Mouse (Mus musculus) G1E-ER4 (cell line): ENCODE measurements around the gene Iyd. TPM values are rescaled to one million over a fixed set of nuclear protein-coding genes. Genes with fewer than 3 reads are reported as not detected.

Experiments
- GATA1 ChIP-seq: IDR thresholded peaks from one replicate; pipeline ENCODE4 v1.8.0; 2012; ENCODE audit warnings: low read length, inconsistent platforms
- polyA plus RNA-seq: library from polyadenylated mRNA; stranded (reverse); fragments of >175 nt; gene quantifications from 2 replicates; pipeline ENCODE4 v1.2.3, GENCODE M21; 2012

Iyd gene
- polyA plus RNA-seq, 1 experiment: not detected

- no peak for TF ChIP-seq GATA1
Observed at GRCm38 (mm10) chr10:3597760-3598159, 57.7 kb downstream of the Iyd start.

Other genes with a start within 250 kb of the Iyd start
- not detected in 2 replicates for gene Ppp1r14c, start 174.2 kb upstream of the Iyd start, polyA plus RNA-seq
- gene Plekhg1, start 200.1 kb downstream of the Iyd start, polyA plus RNA-seq: not detected in 2 replicates